Mouse (Mus musculus): ENCODE data around the gene Usp12.

Gene Usp12

GRCm38 (mm10) chr5:146691745-146692144 lies 103.1 kb downstream of the Usp12 start:
- no peak for DNase-seq

DNA sequence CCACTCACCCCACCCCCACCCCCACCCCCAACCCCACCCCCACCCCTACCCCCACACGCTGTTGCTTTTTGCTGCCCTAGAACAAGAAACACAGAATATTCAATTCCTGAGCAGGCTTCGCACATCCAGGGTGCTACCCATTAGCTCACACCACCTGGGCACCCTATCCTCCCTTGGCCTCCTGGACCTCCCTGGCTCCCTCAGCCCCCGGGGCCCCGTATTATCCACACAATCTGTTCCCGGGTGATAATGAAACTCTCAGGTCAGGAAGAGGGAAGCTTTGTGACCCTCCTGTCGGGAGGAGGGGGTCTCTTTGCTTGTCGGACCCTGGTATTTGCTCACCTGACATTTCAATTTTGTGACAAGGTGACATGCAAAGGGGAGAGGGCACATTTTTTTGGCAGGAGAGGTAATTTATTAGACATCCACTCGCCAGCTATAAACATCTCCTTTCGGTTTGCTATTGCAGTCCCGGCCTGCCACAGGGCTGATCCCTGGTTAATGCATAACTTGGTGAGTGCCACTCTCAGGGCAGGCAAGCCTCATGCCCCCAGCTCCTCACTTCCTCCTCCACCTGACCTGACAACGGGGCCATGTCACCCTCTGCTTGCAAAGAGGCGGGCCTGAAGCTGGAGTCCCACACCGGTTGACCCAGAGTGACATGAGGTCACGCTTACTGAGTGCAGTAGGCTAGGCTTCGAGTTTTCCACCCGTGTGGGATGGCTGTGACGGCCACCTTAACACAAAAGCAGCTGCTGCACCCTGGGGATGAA lies 107.1 kb downstream of the Usp12 start:
- peak; percentile 70 to 81 for DNase-seq

- DNase-seq = no peak
These were observed 107.9 kb downstream of the Usp12 start for GRCm38 (mm10) chr5:146686954-146687353.

Measured in lung, adult 18-20 months (tissue).